Mouse (Mus musculus): ENCODE measurements around the gene Itgb7. TPM values are rescaled to one million over a fixed set of nuclear protein-coding genes. Genes with fewer than 3 reads are reported as not detected.

Gene Itgb7
- polyA plus RNA-seq, 1 experiment from 2014 or later, result 2.6 TPM

DNA sequence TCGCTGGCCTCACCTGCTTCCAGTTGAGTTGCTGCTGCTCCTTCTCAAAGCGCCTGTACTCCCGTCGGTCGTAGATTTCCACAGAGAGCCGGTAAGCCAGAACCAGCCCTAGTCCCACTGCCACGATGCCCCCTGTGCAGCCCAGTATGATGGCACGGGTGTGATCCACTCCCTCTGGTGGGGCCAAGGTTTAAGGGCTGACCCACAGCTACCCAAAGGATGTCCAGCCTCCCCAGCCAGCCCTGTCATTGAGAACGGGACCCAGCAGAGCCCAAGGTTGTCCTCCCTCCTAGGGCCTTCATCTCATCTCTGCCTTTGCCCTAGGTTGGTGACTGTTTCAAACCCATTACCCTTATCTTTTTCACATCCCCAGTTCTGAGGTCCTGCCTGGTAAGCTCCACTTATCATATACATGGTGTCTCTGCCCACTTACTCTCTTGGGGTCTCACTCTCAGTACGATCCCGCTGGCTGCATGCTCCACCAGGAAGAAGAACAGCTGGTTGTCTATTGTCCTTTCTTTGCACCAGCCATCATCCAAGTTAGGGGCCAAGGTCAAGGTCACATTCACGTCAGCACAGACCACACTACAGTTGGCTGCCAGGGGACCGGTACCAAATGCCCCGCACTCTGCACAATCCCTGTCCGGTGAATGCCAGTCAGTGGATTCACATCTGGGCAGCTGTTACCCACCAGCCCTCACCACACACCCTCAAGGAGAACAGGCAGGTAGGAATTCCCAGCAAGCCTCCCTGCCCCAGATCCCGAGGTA, 15.1 kb downstream of the Itgb7 start:
- H3K27ac ChIP-seq, result no peak overlapping the region
- no peaks in the 10 kb centered on the region for H3K27me3 ChIP-seq
- no peak overlapping the region for H3K9ac ChIP-seq
- H3K9me3 ChIP-seq, result no peaks in the 10 kb centered on the region
- 0 out of 2 replicates have a peak, but pooled peaks have one; percentile 26 for ATAC-seq (ENCODE audit: insufficient number of reproducible peaks, insufficient read depth, low FRiP score, low TSS enrichment)
- H3K4me3 ChIP-seq, result no peak overlapping the region
- no peak overlapping the region for H3K4me2 ChIP-seq (replicated peaks)
- H3K4me1 ChIP-seq, result no peaks in the 10 kb centered on the region
- 87% methylated on average over 16 of the region's 16 CpGs for WGBS
- peaks cover 51% of the 10 kb centered on the region for H3K36me3 ChIP-seq

DNA sequence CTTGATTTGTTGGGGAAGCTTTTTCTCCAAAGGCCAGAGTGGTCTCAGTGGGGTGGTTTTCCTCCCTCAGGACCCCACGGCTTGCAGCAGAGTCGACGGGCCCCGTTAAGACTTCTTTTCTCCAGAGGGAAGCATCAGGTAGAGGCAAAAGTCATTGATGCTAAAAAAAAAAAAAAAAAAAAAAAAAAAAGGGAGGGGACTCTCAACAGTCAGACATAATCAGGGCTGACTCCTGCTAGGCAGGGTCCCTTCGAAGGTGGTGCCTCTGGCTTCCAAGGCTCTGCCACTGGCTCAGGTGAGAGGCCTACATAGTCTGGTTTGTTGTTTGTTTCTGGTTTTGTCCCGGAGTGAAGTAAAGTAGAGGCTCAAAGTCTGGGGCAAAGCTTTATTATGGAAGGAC, 16.1 kb downstream of the Itgb7 start:
- no peaks in the 10 kb centered on the region for H3K27me3 ChIP-seq
- no peak overlapping the region for H3K4me3 ChIP-seq
- H3K36me3 ChIP-seq, result peaks cover 56% of the 10 kb centered on the region
- no peak for ATAC-seq (ENCODE audit: insufficient number of reproducible peaks, insufficient read depth, low FRiP score, low TSS enrichment)
- no peaks in the 10 kb centered on the region for H3K4me1 ChIP-seq
- WGBS, result 69% methylated on average over 6 of the region's 6 CpGs
- H3K27ac ChIP-seq, result no peak overlapping the region
- no peak overlapping the region for H3K9ac ChIP-seq
- no peak overlapping the region for H3K4me2 ChIP-seq (replicated peaks)
- no peaks in the 10 kb centered on the region for H3K9me3 ChIP-seq

DNA sequence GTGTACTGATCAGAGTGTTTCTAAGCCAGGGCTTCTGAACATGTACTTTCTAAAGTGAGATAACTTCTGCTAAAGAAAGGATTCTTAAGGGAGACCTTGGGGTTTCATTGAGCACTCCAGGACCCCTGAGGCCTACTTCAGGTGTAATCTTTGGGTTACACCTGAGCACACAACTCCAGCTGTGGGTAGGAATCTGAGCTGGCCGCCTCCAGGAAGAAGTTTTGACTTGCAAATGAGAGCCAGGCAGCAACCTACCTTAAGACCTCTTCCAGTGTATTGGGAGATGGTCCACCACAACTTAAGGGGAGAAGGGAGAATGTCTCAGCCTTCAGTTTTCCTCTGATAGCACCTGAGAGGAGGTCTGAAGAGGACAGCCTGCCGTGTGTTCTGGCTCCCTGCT, 17.6 kb downstream of the Itgb7 start:
- H3K27me3 ChIP-seq, result no peaks in the 10 kb centered on the region
- no peak overlapping the region for H3K4me2 ChIP-seq (replicated peaks)
- no peak overlapping the region for H3K27ac ChIP-seq
- 41% methylated on average over 2 of the region's 2 CpGs for WGBS
- peaks cover 71% of the 10 kb centered on the region for H3K36me3 ChIP-seq
- no peaks in the 10 kb centered on the region for H3K9me3 ChIP-seq
- H3K4me3 ChIP-seq, result no peak overlapping the region
- no peak for ATAC-seq (ENCODE audit: insufficient number of reproducible peaks, insufficient read depth, low FRiP score, low TSS enrichment)
- no peak overlapping the region for H3K9ac ChIP-seq
- no peaks in the 10 kb centered on the region for H3K4me1 ChIP-seq

DNA sequence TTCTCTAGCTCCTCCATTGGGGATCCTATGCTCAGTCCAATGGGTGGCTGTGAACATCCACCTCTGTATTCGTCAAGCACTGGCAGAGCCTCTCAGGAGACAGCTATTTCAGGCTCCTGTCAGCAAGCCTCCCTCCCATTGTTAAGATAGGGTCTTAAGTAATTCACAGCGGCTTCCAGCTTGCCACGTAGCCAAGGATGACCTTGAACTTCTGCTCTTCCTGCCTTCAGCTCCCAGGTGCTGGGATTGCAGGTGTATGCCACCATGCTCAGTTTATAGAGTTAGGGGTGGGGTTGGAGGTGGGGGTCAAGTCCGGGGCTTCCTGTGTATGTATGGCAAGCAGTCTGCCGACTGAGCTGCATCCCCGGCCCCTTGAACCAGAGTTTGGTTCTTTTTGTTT, 19.8 kb downstream of the Itgb7 start:
- peaks cover 85% of the 10 kb centered on the region for H3K36me3 ChIP-seq
- ATAC-seq (ENCODE audit: insufficient number of reproducible peaks, insufficient read depth, low FRiP score, low TSS enrichment), result no peak
- H3K27me3 ChIP-seq, result no peaks in the 10 kb centered on the region

DNA sequence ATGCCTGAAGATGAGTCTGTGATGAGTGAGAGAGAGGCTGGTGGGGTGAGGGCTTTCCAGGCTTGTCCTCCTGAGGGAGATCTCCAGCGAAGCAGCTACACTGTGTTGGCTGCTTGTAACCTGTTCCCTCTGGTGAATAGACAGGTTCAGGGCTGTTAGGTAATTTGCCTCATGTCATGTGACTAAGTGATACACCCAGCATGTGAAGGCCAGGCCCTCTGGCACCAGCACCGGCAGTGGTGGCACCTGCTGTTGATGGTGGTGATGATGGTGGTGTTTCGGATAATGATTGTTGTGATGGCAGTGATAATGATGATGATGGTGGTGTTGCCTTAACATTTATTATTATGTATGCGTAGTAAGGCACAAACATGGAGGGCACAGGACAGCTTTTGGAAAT, 20.9 kb downstream of the Itgb7 start:
- no peak for ATAC-seq (ENCODE audit: insufficient number of reproducible peaks, insufficient read depth, low FRiP score, low TSS enrichment)
- no peak overlapping the region for H3K27ac ChIP-seq
- H3K4me1 ChIP-seq, result peaks cover 13% of the 10 kb centered on the region
- no peaks in the 10 kb centered on the region for H3K9me3 ChIP-seq
- 91% methylated on average over 4 of the region's 4 CpGs for WGBS
- H3K27me3 ChIP-seq, result no peaks in the 10 kb centered on the region
- H3K36me3 ChIP-seq, result peaks cover 82% of the 10 kb centered on the region
- H3K9ac ChIP-seq, result no peak overlapping the region
- H3K4me2 ChIP-seq (replicated peaks), result no peak overlapping the region
- no peak overlapping the region for H3K4me3 ChIP-seq

More for the DNA sequence above, 19.8 kb downstream of the Itgb7 start:
- H3K4me2 ChIP-seq (replicated peaks), result no peak overlapping the region
- no peak overlapping the region for H3K27ac ChIP-seq
- H3K9me3 ChIP-seq, result no peaks in the 10 kb centered on the region
- H3K9ac ChIP-seq, result no peak overlapping the region
- peaks cover 6% of the 10 kb centered on the region for H3K4me1 ChIP-seq
- no peak overlapping the region for H3K4me3 ChIP-seq
- 84% methylated on average over 6 of the region's 6 CpGs for WGBS

DNA sequence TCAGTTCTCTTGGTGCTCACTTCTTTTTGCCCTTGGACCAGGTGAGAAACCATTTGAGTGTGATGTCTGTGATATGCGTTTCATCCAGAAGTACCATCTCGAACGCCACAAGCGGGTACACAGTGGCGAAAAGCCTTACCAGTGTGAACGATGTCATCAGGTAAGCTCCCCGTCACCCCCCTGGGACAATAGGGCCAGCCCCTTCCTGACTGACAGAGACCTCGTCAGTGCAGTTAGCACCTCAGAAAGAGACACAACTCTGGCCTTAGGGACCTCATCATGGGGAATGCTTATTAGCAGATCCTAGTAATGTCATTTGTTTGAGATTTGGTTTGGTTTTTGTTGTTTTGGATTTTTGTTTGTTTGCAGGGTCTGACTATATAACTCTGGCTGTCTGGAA, 22.6 kb downstream of the Itgb7 start:
- Histone ChIP-seq H3K4me1 (peaks cover 28% of the 10 kb centered on the region), H3K27ac (no peak overlapping the region), H3K9me3 (no peaks in the 10 kb centered on the region), H3K4me3 (no peak overlapping the region), H3K4me2 (replicated peaks) (no peak overlapping the region), H3K36me3 (peaks cover 80% of the 10 kb centered on the region), H3K9ac (no peak overlapping the region), H3K27me3 (no peaks in the 10 kb centered on the region)
- 93% methylated on average over 8 of the region's 8 CpGs for WGBS
- ATAC-seq (ENCODE audit: insufficient number of reproducible peaks, insufficient read depth, low FRiP score, low TSS enrichment), result no peak

DNA sequence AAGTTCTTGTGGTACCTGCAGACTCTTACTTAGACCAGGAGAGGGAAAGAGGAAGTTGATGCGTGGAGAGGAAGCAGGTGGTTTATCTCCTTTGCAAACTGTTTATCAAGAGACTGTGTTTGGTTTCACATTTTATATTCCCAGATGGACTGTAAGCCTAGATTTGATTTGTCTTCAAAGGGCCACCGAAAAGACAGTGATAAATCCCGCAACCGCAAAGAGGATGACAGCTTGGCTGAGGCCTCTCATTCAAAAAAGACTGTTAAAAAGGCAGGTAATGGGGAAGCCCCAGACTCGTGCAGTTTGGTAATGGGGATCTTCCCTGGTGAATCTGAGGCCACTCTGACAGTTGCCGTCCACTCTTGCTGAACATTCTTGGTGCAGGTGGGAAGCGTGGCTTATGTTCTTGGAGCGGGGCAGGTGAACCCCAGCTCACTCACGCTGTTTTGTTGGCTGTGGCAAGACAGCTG, 23.6 kb downstream of the Itgb7 start:
- WGBS, result 83% methylated on average over 9 of the region's 9 CpGs
- Histone ChIP-seq H3K27ac (no peak overlapping the region), H3K36me3 (peaks cover 70% of the 10 kb centered on the region), H3K4me2 (replicated peaks) (no peak overlapping the region), H3K27me3 (no peaks in the 10 kb centered on the region), H3K9me3 (no peaks in the 10 kb centered on the region), H3K9ac (no peak overlapping the region), H3K4me1 (peaks cover 28% of the 10 kb centered on the region), H3K4me3 (no peak overlapping the region)
- ATAC-seq (ENCODE audit: insufficient number of reproducible peaks, insufficient read depth, low FRiP score, low TSS enrichment), result no peak

DNA sequence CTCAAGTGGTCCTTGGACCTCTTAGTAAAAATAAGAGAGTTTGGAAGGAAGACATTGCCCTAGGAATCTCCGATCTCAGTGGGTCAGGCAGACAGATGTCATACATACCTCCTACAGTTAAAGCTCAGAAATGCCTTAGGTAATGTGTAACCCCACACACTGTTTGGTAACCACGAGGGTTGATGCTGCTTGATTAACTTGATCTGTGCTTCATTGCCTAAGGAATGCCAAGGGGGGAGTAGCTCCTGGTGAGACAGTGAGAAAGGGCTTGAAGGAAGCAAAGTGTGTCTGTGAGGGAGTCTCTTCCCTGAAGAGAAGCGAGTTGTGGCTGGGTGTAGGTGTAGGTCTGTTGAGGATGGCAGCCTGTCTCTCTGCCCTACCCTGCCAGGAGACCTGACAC, 24.4 kb downstream of the Itgb7 start:
- no peak overlapping the region for H3K4me3 ChIP-seq
- WGBS, result 82% methylated on average over 3 of the region's 3 CpGs
- no peaks in the 10 kb centered on the region for H3K9me3 ChIP-seq
- no peak overlapping the region for H3K27ac ChIP-seq
- ATAC-seq (ENCODE audit: insufficient number of reproducible peaks, insufficient read depth, low FRiP score, low TSS enrichment), result no peak
- no peak overlapping the region for H3K9ac ChIP-seq
- peaks cover 63% of the 10 kb centered on the region for H3K36me3 ChIP-seq
- H3K4me1 ChIP-seq, result peaks cover 33% of the 10 kb centered on the region
- H3K4me2 ChIP-seq (replicated peaks), result no peak overlapping the region
- no peaks in the 10 kb centered on the region for H3K27me3 ChIP-seq

DNA sequence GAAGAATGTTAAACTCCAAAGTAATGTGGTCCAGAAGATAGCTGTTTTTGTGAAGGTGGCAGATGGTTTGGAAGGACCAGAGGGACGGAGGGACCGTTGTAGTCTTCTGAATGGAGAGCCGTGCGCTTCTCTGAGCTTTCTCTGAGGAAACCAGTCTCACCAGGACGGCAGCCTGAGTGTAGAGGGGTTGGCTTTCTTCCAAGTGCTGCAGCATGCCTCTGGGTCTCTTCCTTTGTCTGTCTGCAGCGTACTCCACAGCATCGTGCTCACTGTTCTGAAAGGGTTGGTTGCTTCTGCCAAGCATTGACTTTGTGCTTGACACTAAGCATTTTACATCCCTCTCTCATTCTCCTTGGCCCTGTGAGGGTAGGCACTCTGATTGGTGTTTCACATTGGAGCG, 26.0 kb downstream of the Itgb7 start:
- WGBS, result 62% methylated on average over 8 of the region's 8 CpGs
- no peaks in the 10 kb centered on the region for H3K27me3 ChIP-seq
- peak overlapping the region; percentile 94 for H3K9ac ChIP-seq
- H3K4me3 ChIP-seq, result peak overlapping the region; percentile 87
- ATAC-seq (ENCODE audit: insufficient number of reproducible peaks, insufficient read depth, low FRiP score, low TSS enrichment), result no peak
- H3K4me1 ChIP-seq, result peaks cover 35% of the 10 kb centered on the region
- H3K36me3 ChIP-seq, result peaks cover 52% of the 10 kb centered on the region
- peak overlapping the region; percentile 100 for H3K27ac ChIP-seq
- peak overlapping the region; percentile 79 for H3K4me2 ChIP-seq (replicated peaks)
- H3K9me3 ChIP-seq, result no peaks in the 10 kb centered on the region

DNA sequence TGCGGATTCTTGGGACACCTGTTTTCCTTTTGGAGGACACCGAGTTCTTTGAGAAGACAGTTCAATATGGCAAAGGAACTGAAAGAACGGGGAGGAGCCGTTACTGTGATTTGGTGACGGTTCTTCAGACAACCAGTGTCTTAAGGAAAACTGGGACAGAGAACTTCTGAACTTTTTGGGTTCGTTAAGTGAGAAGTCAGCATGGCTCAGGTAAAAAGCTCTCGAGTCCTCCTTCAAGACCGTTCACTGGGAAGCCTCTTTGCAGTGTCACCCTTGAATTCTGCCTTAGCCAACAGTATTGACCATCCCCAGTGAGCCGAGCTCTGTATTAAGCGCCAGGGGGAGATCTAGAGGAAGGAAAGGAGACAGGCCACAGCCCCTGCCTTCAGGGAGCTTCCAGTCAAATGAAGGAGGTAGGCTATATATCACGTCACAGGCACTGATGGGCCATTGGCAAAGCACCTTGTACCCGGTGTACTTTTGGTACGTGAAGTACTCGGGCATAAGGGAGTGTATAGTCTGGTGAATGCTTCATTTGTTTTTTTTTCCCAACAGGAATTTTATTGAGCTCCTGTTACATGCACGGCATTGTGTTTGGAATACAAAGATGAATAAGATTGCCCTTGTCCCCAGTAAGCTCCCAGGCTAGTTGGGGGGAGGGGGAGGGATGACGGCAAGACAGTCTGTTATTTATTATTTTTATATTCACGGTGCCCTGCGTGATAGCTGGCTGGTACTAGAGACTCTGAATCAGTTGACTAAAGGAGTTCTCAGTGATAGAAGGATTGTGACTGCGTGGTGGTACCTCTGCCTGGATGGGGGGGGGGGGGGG, 26.9 kb downstream of the Itgb7 start, which contains the start of gene Csad:
Gene Csad (minus strand): TSS at position 51 of the 832 bp plus-strand sequence.
- H3K9ac ChIP-seq, result peak within 1 kb of the TSS; percentile 94
- peak within 1 kb of the TSS; percentile 79 for H3K4me2 ChIP-seq (replicated peaks)
- no peaks in the 10 kb centered on the region for H3K27me3 ChIP-seq
- no peaks in the 10 kb centered on the region for H3K9me3 ChIP-seq
- peak within 1 kb of the TSS; percentile 100 for H3K27ac ChIP-seq
- peaks cover 49% of the 10 kb centered on the region for H3K36me3 ChIP-seq
- peaks cover 35% of the 10 kb centered on the region for H3K4me1 ChIP-seq
- peak within 1 kb of the TSS; percentile 87 for H3K4me3 ChIP-seq
- ATAC-seq (ENCODE audit: insufficient number of reproducible peaks, insufficient read depth, low FRiP score, low TSS enrichment), result no peak
- WGBS, result 53% methylated on average over 19 of the region's 19 CpGs

DNA sequence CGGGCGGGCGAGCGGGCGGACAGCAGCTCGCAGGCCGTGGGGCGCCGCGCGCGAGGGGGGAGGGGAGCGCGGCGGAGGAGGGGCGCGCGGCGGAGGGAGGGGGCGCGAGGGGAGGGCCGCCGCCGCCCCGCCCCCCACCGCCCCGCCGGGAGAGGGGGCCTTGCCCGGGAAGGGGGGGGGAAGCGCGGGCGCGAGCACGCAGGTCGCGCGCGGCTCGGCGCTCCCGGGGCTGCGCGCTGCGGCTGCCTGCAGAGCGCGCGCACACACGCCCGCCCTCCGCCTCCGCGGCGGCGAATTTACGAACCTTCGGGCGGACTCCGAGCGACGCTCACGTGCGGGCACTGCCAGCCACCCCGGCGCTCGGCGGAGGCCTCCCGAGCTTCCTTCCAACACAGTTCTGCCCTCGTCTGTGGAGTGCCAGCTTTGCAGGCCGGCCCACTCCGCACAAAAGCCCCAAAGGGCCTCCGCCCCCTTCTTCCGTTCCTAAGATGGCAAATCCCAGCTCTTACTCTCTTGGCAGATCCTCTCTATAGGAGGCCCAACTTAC, 27.8 kb downstream of the Itgb7 start:
- under 1% methylated on average over 48 of the region's 72 CpGs for WGBS
- Histone ChIP-seq H3K27ac (peak overlapping the region; percentile 100), H3K4me2 (replicated peaks) (peak overlapping the region; percentile 79), H3K9ac (peak overlapping the region; percentile 94), H3K27me3 (no peaks in the 10 kb centered on the region), H3K9me3 (no peaks in the 10 kb centered on the region), H3K4me1 (peaks cover 35% of the 10 kb centered on the region), H3K36me3 (peaks cover 40% of the 10 kb centered on the region), H3K4me3 (peak overlapping the region; percentile 87)
- ATAC-seq (ENCODE audit: insufficient number of reproducible peaks, insufficient read depth, low FRiP score, low TSS enrichment), result peak; percentile 10

All from embryonic facial prominence, embryonic 12.5 days (tissue).